Mouse (Mus musculus) c-Kit-positive CD71-positive TER-119-negative erythroid progenitor cells, embryonic 14.5 days (primary cell): Measurements from ENCODE around the gene Hist1h2bf.
"Not testable (repeated sequence)": the region's sequence is repeated elsewhere in the genome, so short reads cannot be mapped to it uniquely, and the experiment has no call there.

Experiments
- DNase-seq: peaks from one replicate; pipeline ENCODE4 v3.0.0-alpha.2; 2013; ENCODE audit warnings: low read depth

Gene Hist1h2bf

DNA sequence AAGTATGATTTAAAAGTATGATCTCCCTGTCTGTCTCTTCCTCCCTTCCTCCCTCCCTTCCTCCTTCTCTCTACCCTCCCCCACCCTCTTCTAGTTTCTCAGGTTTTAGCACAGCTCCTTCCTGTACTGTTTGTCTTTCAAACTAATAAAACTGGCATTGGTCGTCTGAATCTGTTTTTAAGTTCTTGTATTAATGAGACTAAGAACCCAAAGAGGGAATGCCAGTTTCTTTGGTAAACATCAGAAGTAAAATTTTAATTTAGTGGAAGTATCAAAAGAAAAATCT is 12.9 kb upstream of the Hist1h2bf start:
- DNase-seq: no peak

DNA sequence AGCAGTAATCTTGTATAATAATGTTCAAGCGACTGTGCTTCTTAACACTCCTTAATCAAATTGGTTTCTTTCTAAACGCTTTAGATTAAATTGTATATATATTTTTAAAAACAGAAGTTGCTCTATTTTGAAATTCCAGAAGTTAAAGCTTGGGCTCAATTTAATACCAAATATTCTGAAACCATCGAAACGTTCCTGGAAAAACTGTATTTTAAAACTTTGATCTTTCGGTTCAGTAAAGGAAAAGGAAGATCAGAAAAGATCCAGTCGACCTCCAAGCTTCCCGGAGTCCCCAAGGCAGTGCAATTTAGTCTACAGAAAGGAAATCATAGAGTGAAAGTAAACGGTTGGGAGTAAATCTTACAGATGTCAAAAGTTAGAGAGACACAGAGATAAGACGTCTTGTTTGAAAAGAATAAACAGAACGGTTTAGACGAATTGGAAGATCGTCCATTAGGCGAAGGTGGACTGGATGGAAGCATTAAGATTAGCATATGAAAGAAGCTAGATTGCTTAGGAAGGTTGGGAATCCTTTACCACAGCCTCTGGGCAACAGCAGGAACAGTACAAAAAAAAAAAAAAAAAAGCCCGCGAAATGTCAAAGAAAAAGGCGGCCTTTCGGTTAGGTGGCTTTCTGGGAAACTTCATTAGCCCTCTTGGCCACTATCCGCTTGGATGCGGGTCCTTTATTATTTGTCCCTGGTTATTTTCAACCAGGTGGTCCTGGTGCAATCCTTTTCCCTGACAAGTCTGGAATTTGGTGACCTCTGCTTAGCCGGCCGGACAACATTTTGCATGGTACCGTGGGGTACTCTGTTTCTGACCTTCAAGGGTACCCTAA is 12.3 kb upstream of the Hist1h2bf start:
- no peak for DNase-seq

DNA sequence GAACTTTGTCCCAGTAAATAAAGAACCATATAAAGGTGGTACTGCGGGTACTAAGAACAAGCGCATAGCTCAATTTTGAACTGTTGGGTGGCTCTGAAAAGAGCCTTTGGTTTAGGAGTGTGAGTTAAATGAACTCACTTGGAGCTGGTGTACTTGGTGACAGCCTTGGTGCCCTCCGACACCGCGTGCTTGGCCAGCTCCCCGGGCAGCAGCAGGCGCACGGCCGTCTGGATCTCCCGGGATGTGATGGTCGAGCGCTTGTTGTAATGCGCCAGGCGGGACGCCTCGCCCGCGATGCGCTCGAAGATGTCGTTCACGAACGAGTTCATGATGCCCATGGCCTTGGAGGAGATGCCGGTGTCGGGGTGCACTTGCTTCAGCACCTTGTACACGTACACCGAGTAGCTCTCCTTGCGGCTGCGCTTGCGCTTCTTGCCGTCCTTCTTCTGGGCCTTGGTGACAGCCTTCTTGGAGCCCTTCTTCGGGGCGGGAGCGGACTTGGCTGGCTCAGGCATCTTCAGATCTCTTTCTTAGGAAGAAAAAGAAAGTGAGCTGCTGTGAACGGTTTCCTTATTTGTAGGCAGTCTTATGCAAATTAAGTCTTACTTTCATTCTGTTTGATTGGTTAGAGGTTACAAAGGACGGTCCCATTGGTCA is 11.6 kb upstream of the Hist1h2bf start:
- DNase-seq: not testable (repeated sequence)

DNA sequence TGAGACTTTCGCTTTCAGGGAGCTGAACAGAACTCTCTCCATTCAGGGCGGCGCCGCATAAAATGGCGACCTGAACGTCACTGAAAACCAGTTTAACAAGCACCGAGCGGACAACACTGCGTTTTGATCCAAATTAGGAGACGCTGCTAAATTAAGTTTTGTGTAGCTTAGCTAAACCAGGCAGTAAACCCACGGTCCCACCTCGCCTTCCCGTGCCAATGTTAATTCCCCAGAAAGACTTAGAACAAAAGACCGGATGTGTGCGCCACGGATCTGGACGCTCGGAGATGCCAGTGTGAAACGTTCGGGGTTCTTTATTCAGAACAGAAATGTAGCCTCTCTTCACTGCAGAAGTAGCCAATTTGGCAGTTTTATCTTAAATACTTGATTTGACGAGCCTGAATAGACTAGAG is 11.0 kb upstream of the Hist1h2bf start:
- DNase-seq: no peak

DNA sequence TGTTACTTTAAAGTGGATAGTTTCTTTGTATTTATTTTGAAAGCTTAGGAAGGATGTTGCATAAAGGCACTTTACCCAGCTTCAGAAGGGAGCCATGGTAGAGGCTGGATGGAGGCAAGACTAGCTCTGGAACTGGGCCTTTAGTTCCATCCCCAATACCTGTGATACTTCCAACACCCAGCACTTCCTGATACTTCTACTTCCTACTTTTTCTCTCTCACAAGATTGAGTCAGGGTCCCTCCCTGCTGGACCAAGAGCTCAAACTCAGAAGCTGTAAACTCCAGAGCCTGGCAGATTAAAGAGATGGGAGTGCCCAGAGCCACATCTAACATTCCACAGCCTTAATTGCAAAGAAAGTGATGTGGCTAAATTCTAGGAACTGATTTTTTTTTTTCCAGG is 10.3 kb upstream of the Hist1h2bf start:
- no peak for DNase-seq

DNA sequence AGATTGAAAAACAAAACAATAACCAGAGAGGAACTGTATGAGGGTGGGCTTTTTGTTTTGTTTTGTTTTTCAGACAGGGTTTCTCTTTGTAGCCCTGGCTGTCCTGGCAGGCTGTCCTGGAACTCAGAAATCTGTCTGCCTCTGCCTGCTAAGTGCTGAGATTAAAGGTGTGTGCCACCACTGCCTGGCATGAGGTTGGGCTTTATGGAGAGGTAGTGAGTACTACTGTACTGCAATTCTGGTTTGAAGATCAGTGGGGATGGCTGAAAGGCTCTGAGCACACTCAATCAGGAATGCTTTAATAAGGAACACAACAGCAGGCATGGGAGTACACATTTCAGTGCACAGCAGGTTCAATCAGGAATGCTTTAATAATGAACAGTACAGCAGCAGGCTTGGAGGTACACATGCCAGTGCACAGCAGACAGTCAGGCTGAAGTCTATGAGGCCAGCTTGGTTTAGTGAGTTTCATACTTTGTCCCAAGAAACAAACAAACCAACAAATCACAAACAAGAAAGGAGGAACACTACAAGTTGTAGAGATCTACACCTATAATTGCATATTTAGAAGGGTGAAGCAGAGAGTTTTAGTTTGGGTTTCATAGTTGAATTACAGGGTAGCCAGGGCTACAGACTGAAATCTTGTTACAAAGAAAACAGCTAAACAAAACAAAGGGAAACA is 9.5 kb upstream of the Hist1h2bf start:
- DNase-seq: no peak

DNA sequence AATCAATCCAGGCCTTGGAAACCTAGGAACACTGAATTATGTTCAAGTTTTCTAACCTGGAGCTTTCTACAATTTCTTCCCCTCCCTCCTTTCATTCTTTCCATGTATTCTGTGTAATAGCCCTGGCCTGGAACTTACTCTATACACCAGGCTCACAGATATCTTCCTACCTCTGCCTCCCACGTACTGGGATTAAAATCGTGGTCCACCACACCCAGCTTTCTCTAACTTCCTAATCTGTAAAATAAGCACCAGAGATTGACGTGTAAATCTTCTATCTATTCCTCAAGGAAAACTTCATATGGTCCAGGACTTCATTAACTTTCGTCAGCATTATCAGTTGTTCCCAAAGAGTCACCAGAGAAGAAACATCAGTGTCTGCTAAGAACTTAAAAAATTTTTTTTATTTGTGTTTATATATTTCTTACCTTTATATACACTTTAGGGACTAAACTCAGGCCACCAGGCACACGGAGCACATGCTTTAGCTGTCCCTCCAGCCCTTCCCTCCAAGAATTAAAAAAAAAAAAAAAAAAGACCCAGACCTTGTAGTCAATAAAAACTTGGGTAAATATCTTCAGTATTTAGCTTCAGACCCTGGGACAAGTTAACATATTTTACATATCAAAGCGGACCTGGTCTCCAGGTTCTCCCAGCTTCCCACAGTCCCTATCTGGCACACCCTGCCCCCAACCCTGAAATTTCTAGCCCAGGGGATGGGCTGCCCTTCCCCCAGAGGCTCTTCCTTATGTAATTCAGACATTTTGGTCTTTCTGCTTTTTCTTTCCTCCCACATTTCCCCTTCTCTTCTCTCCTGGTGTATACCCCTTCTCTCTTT is 8.4 kb upstream of the Hist1h2bf start:
- no peak for DNase-seq

DNA sequence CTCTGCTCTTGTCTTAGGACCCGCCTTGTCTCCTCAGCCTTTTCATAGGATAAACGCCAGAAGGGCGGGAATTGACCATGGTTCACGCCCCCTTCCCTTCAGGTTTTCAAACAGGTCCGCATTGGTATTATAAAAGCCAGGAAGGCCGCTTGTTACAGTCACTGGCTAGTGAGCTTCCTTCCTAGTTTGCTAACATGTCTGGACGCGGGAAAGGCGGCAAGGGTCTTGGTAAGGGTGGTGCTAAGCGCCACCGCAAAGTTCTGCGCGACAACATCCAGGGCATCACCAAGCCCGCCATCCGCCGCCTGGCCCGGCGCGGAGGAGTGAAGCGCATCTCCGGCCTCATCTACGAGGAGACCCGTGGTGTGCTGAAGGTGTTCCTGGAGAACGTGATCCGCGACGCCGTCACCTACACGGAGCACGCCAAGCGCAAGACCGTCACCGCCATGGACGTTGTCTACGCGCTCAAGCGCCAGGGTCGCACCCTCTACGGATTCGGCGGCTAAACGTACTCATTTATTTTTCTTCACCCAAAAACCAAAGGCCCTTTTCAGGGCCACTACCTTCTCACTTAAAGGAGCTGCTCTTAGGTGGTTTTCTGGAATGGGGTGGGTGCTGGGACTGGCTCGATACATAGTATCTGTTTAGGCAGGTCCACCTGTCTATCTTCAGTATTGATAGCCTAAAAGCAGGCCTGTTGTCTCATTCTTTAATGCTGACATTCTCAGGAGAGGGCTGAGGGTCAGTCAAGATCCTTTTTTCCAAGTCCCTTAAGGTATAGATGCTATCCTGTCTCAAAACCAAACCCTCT is 7.6 kb upstream of the Hist1h2bf start, which contains the start of gene Hist1h4d:
Gene Hist1h4d (plus strand): TSS at position 191 of the 811 bp plus-strand sequence.
- peak; percentile 94 for DNase-seq

DNA sequence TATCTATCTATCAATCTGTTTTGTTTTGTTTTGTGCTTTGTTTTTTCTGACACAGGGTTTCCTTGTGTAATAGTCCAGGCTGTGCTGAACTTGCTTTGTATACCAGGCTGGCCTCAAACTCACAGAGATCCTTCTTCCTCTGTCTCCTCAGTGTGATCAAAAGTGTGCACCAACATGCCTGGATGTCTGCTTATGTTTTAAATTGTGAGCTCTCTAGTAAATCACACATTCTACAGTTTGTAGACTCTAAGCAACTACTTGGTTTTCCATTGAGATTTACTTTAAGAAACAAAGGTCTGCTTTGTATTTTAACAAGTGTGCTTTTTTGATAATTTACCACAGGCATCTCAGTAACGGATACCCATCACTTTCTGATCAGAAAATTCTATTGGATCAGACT is 3.8 kb upstream of the Hist1h2bf start:
- DNase-seq: no peak

DNA sequence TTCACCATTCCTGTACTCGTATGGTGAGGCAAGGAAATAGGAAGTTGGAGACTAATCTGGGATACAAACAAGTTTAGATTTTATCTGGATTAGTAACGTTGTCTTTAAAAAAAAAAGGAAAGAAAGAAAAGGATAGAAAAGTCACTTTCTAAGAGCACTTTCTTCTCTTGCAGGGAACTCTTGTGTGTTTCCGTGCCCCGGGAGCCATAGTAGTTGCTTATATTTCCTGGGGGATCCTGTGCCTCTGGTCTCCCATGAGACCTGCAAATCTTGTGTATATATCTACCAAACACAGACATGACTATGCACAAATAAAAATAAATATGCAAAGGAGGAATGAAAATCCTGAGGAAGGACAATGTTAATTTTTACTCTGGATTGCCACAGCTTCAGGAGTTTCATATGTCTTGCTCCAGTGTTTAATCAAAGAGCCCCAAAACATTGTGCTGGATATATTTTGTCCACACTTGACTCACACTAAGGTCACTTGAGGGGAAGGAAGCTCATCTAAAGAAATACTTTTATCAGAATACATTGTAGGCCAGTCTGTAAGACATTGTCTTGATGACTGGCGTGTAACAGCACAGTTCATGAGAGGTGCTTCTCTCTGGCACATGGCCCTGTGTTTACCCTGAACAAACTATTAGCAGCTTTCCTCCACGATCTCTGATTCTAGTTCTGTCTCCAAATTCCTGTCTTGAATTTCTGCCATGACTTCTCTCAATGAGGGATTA is 3.1 kb upstream of the Hist1h2bf start:
- DNase-seq: no peak

DNA sequence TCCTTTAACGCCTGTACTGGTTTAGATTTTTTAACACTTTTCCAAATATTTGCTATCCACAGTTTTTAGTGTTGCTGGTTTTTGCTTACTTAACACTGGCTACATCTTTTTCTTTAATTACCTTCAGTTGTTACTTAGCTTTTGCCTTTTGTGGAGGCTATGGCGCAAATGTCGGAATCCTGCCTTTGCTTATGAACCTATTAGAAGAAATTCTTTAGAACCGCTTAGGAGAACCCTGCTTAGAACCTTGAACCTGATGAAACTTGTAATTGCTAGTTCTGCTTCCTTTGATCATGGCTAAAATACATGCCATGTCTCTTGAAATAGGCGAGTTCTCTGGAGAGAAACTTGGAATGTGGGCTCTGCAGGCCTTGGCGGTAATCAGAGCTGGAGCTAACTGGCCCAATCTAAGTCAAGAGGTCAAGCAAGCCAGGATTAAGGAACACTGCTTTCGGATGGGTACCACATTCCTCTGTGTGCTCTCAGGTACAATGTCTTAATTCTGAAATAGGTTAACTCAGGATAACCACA is 2.4 kb upstream of the Hist1h2bf start:
- no peak for DNase-seq

DNA sequence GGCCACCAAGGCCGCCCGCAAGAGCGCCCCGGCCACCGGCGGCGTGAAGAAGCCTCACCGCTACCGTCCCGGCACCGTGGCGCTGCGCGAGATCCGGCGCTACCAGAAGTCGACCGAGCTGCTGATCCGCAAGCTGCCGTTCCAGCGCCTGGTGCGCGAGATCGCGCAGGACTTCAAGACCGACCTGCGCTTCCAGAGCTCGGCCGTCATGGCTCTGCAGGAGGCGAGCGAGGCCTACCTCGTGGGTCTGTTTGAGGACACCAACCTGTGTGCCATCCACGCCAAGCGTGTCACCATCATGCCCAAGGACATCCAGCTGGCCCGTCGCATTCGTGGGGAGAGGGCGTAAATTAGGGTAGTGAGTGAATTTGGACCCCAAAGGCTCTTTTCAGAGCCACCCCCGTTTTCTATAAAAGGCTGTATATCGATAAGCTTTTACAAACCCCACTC is 1.9 kb upstream of the Hist1h2bf start:
- not testable (repeated sequence) for DNase-seq

DNA sequence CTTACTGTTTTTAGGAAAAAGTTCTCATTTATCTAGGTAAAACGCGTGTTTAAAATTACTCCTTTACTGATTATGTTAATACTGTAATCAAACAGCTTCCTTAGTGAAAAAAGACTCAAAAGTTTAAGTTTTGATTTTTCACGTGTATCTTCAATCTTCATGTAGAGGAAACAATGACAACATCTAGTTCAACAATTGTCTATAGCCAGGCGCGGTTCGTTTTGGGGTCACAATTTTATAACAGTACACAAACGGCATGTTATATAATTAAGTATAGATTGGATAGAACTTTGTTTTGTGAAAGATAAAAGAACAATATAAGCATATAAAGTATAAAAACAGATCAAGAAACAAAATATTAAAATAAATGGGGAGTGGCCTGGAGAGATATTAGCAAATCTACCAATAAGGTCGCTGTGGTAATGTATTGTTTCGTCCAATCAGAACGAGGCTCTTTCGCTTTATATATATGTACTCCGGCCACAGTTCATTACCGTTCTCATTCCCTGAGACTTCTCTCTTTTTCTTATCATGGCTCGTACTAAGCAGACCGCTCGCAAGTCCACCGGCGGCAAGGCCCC is 1.4 kb upstream of the Hist1h2bf start, which contains the start of gene Hist1h3d:
Gene Hist1h3d (plus strand): TSS at position 493 of the 581 bp plus-strand sequence.
- DNase-seq: no peak

DNA sequence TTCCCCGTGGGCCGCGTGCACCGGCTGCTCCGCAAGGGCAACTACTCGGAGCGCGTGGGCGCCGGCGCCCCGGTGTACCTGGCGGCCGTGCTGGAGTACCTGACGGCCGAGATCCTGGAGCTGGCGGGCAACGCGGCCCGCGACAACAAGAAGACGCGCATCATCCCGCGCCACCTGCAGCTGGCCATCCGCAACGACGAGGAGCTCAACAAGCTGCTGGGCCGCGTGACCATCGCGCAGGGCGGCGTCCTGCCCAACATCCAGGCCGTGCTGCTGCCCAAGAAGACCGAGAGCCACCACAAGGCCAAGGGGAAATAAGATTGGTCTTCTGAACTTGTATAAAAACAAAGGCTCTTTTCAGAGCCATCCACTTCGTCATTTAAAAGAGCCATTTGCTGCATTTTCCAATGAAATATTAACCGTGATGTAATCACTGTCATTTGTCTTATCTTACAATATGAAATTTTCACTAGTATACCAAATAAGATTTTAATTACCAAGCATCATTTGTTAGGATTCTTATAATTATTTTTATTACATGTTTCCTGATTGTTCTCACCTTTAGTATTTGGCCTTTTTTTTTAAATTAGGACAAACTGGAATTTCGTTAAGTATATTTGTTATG is 662 bp upstream of the Hist1h2bf start:
- DNase-seq: not testable (repeated sequence)

DNA sequence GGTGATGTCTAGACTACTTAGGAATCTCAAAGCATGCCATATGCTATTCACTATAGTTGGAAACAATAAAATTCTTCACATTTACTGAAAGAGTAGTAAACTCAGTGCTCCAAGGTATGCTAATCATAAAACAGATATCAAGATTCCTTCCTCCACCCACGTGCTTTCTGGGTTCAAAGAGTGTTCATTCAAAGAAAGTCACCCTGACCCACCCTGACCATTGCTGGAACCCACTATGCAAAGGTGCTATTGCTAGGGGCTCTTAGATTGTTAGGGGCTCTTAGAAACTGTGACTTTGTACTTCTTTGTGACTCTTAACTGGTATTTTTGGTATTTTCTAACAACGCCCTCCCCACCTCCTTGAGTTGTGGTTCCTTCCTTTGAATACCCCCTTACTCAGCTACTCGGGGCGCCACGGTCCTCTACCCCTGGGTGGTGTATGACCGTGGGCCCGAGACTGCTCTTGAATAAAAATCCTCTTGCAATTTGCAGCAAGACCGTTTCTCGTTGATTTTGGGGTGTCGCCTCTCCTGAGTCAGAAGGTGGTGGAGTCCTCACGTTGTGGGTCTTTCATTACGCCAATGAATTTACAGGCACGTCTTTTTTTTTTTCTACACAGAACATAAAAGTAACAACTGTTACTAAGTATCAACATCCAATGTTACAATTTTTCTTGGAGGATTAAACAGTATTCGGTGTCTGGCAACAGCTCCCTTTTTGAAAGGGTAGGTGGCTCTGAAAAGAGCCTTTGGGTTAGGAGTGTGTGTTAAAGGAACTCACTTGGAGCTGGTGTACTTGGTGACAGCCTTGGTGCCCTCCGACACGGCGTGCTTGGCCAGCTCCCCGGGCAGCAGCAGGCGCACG is 730 bp downstream of the Hist1h2bf start:
- not testable (repeated sequence) for DNase-seq

DNA sequence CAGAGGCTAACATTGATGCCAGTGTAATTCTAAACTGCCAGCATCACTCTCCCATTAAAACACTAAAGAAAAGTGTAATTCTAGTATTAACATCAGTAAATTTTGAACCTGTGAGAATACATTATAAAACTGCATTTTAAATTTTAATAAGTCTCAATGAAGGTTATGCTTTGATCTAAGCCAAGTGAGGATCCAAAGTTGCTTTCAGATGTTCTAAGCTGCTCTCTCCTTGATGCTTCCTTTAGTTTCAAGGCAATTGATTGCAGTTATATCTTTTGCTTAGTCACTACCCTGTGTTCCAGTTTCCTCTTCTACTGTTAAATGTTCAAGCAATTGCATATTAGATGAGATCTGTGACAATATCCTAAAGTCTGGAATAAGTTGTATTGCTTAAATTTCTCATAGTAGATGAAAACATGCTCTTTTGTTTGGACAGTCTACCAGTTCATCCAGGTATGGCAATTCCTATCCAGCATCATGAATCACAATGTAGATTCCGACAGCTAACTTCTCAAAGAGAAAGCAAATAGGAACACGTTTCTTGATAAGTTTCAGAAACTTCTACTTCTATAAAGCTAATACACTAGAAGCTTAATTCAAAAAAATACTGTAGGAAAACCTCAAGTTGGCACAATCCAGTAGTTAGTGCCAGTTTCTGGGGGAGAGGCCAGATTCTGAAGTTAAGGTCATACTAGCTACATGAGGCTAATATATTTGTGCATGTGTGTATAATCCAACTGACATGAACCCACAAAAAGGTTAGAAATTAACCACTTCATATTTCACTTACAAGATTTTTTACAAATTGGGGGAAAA is 1.6 kb downstream of the Hist1h2bf start:
- DNase-seq: no peak

DNA sequence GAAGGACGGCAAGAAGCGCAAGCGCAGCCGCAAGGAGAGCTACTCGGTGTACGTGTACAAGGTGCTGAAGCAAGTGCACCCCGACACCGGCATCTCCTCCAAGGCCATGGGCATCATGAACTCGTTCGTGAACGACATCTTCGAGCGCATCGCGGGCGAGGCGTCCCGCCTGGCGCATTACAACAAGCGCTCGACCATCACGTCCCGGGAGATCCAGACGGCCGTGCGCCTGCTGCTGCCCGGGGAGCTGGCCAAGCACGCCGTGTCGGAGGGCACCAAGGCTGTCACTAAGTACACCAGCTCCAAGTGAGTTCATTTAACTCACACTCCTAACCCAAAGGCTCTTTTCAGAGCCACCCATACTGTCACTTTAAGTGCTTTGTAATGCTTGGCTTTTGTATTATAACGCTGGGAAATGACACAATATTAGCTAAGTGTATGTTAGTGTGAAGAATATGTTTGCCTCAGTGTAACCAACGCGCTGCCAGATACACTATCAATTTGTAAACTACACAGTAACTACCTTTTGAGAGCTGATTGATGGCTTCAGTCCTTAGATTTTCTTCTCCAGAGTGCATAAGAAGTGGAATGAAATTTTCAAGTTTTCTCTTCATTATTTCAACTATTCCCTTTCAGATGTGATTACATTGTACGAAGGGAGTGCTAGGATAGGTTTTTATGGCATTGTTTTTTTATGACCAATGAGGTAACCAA is 2.3 kb downstream of the Hist1h2bf start:
- not testable (repeated sequence) for DNase-seq
